Mouse (Mus musculus) midbrain, embryonic 13.5 days (tissue): ENCODE results near the gene Nfe2. TPM values are rescaled to one million over a fixed set of nuclear protein-coding genes. Genes with fewer than 3 reads are reported as not detected.

Experiments
- ATAC-seq: fragments of 200-750 bp; cut with Nextera tagmentation; 2 replicates; pipeline ENCODE4 v1.8.0; 2017; ENCODE audit warnings: mild to moderate bottlenecking, moderate TSS enrichment, moderate library complexity
- H3K27ac ChIP-seq: fragments of 300-500 bp; sonication (generic); 2 replicates; pipeline ENCODE4 v1.5.1; 2015; ENCODE audit warnings: inconsistent platforms, mild to moderate bottlenecking, moderate library complexity
- H3K27me3 ChIP-seq: fragments of 300-500 bp; sonication (generic); 2 replicates; pipeline ENCODE4 v1.6.1; 2015; ENCODE audit warnings: mild to moderate bottlenecking, inconsistent platforms
- H3K36me3 ChIP-seq: fragments of 300-500 bp; sonication (generic); 2 replicates; pipeline ENCODE4 v1.6.1; 2015; ENCODE audit warnings: mild to moderate bottlenecking, inconsistent platforms
- H3K4me1 ChIP-seq: fragments of 300-500 bp; sonication (generic); replicated peaks from 2 replicates; pipeline ENCODE4 v1.6.1; 2015; ENCODE audit warnings: inconsistent platforms
- H3K4me2 ChIP-seq: fragments of 300-500 bp; sonication (generic); replicated peaks from 2 replicates; pipeline ENCODE4 v1.6.1; 2015; ENCODE audit warnings: moderate library complexity, mild to moderate bottlenecking, inconsistent platforms
- H3K4me3 ChIP-seq: fragments of 300-500 bp; sonication (generic); replicated peaks from 2 replicates; pipeline ENCODE4 v1.5.1; 2015; ENCODE audit warnings: mild to moderate bottlenecking, inconsistent platforms
- H3K9ac ChIP-seq: fragments of 300-500 bp; sonication (generic); replicated peaks from 2 replicates; pipeline ENCODE4 v1.6.1; 2015; ENCODE audit warnings: mild to moderate bottlenecking, inconsistent platforms
- H3K9me3 ChIP-seq: fragments of 300-500 bp; sonication (generic); 2 replicates; pipeline ENCODE4 v1.6.1; 2016; ENCODE audit warnings: mild to moderate bottlenecking, inconsistent platforms
- WGBS: fragments of 180-500 bp; shearing (Covaris S2); methylation state at CpG from one replicate; pipeline ENCODE4 v1.1.7; 2015; 5-methylcytosine and 5-hydroxymethylcytosine counted together
- polyA plus RNA-seq: library from polyadenylated mRNA; unstranded; fragments of >200 nt; fragmentation: Nextera tagmentation; extraction: Ambion mirVana; gene quantifications from 2 replicates; pipeline ENCODE4 v1.2.1, GENCODE M21; 2015

Nfe2 gene
- polyA plus RNA-seq, 1 experiment from 2014 or later = 0.82 TPM

DNA sequence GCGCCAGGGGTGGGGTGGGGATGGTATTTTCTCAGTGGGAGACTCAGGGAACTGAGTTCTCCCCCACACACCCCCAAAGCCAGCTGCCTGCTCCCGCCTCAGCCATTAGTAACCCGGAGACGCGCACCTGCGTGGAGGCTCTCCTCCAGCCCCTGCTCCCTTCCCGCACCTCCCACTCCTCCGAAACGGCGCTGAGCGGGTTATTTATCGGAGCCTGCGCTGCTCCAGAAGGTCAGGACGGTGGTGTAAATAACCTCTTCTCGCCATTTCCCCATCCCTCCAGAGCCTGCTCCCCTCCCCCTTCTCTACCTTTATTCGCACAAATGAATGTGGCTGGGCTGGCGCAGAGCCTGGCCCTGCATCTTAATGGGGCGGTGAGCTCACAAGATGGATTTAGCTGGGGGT lies 41.9 kb upstream of the Nfe2 start:
- Histone ChIP-seq H3K36me3 (peaks cover 12% of the 10 kb centered on the region), H3K27ac (peak overlapping the region; percentile 99), H3K27me3 (no peaks in the 10 kb centered on the region), H3K4me3 (peak overlapping the region; percentile 31), H3K4me2 (peak overlapping the region; percentile 58), H3K9ac (peak overlapping the region; percentile 69), H3K4me1 (peaks cover 97% of the 10 kb centered on the region), H3K9me3 (no peaks in the 10 kb centered on the region)
- 3% methylated on average over 18 of the region's 18 CpGs for WGBS
- peak; percentile 74 for ATAC-seq

DNA sequence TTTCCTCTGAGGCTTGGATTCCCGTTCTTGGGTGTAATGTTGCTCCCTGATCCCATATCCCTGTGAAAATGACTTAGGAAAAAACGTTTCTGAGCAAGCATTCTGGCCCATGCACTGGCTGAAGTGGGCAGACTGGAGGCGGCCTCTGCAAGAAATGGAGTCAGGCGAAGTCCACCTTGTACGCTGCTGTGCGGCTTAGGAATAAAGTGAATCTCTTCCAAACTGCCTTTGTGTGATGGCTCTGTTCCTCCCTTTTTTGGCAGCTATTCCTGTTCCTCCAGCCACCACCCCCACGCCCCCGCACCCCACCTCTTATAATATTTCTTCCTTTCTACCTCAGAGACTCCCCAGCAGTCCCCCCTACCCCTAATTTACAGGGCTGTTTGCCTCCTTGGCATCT lies 41.4 kb upstream of the Nfe2 start:
- H3K27ac ChIP-seq = peak overlapping the region; percentile 99
- H3K9me3 ChIP-seq = no peaks in the 10 kb centered on the region
- ATAC-seq = no peak
- H3K9ac ChIP-seq = peak overlapping the region; percentile 69
- peaks cover 96% of the 10 kb centered on the region for H3K4me1 ChIP-seq
- peak overlapping the region; percentile 58 for H3K4me2 ChIP-seq
- no peaks in the 10 kb centered on the region for H3K27me3 ChIP-seq
- H3K36me3 ChIP-seq = peaks cover 12% of the 10 kb centered on the region
- H3K4me3 ChIP-seq = peak overlapping the region; percentile 31
- WGBS = 12% methylated on average over 8 of the region's 8 CpGs

DNA sequence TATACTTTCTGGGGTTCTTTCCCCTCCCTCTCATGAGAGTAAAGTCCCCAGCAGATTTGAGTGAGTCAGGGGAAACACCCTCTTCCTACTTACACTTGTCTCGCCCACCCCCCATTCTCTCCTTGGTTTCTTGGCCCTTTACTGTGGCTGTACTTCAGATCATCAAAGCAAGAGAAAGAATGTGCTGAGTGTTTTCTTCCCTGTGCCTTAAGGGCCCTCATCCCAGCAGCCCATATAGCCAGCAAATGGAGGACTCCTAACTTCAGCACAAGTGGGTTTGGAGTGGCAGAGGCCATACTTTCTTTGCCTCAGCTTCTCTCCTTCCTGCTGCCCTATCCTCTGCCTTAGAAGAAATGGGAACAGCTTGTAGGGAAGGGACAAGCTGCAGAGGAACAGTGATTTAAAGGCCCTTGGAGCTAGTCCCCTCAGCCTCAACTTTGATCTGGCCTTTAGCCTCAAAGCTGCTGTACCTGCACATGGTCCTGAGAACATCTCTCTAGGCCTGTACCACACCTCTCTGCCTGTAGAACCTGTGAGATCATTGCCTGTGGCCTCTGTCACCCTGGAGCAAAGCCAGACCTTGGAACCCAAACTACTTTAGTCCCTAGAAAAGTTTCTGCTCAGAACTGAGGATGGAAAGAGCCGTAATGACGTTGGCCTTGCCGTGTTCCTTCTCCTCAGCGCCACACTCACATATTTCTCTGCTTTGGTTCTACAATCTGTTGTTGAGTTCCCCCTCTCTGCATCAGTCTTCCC lies 40.8 kb upstream of the Nfe2 start:
- Histone ChIP-seq H3K4me3 (peak overlapping the region; percentile 31; the same call in 1 of the 2 replicates), H3K4me1 (peaks cover 92% of the 10 kb centered on the region), H3K27ac (peak overlapping the region; percentile 99), H3K9ac (peak overlapping the region; percentile 69), H3K36me3 (peaks cover 12% of the 10 kb centered on the region), H3K4me2 (peak overlapping the region; percentile 58), H3K9me3 (no peaks in the 10 kb centered on the region), H3K27me3 (no peaks in the 10 kb centered on the region)
- ATAC-seq = no peak
- WGBS = 71% methylated on average over 5 of the region's 5 CpGs

DNA sequence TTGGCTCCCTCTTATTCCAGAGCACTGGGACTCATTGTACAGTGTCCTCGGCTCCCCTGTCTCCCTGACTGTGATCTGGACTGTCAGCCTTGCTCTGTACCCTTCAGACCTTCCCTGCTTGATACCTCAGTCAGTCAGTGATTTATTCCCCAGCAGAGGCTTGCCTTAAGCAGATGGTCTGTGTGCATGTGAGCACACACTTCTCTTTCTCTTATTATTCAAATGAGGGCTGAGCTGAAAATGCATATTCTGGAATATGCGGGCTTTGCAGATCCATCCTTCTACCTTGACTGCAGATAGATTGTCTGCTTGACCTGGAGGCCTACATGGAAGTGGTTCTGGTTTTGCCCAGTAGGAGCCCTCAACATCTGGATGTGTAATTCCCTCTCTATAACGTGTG lies 39.8 kb upstream of the Nfe2 start:
- Histone ChIP-seq H3K4me2 (no peak overlapping the region), H3K27ac (peak overlapping the region; percentile 99), H3K36me3 (peaks cover 22% of the 10 kb centered on the region), H3K4me1 (peaks cover 82% of the 10 kb centered on the region), H3K27me3 (no peaks in the 10 kb centered on the region), H3K9me3 (no peaks in the 10 kb centered on the region), H3K4me3 (no peak overlapping the region), H3K9ac (peak overlapping the region; percentile 43; the same call in 1 of the 2 replicates)
- 43% methylated on average over 3 of the region's 3 CpGs for WGBS
- ATAC-seq = no peak

DNA sequence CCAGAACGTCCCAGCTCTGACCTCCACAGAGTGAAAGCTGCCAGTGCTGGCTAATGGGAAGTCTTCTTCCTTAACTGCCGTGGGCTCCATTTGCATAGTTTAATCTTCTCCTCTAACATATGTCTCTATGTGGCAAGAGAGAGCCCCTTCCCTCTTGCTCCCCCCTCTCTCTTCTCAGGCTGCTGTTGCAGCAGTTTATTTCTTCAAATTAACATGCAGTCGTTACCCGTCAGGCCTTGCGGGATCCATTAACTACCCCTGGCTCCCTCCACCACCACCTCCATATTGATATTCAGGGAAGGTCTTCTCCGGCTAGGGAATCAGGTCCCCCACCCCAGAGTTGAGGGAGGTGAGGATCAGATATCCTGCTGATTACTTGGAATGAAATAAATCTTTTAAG lies 39.1 kb upstream of the Nfe2 start:
- Histone ChIP-seq H3K27me3 (no peaks in the 10 kb centered on the region), H3K4me2 (no peak overlapping the region), H3K9ac (peak overlapping the region; percentile 43; the same call in 1 of the 2 replicates), H3K36me3 (peaks cover 29% of the 10 kb centered on the region), H3K4me1 (peaks cover 75% of the 10 kb centered on the region), H3K4me3 (no peak overlapping the region), H3K9me3 (no peaks in the 10 kb centered on the region), H3K27ac (peak overlapping the region; percentile 99)
- no peak for ATAC-seq
- 38% methylated on average over 6 of the region's 6 CpGs for WGBS

DNA sequence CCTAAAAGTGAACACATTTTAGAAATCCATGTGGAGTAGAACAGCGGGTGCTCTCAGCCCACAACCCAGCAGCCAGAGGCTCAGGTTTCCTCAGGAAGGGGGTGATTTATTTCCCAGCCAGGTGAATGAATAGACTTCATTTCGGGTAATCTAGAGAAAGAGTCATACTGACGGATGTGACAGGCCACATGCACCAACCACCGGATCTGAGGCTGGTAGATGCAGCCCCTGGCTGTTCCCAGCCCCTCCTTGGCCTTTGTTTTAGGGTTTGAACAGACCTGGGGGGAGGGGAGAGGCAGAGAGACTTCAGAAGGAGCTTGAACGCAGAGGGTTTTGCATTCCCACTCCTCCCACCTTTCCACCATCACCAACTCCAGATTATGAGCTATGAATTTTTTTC lies 37.6 kb upstream of the Nfe2 start:
- no peak overlapping the region for H3K4me2 ChIP-seq
- H3K4me1 ChIP-seq = peaks cover 60% of the 10 kb centered on the region
- WGBS = 15% methylated on average over 5 of the region's 5 CpGs
- no peaks in the 10 kb centered on the region for H3K27me3 ChIP-seq
- H3K9me3 ChIP-seq = no peaks in the 10 kb centered on the region
- no peak overlapping the region for H3K4me3 ChIP-seq
- H3K9ac ChIP-seq = peak overlapping the region; percentile 32; the same call in 1 of the 2 replicates
- peak overlapping the region; percentile 99 for H3K27ac ChIP-seq
- peaks cover 44% of the 10 kb centered on the region for H3K36me3 ChIP-seq
- no peak for ATAC-seq

DNA sequence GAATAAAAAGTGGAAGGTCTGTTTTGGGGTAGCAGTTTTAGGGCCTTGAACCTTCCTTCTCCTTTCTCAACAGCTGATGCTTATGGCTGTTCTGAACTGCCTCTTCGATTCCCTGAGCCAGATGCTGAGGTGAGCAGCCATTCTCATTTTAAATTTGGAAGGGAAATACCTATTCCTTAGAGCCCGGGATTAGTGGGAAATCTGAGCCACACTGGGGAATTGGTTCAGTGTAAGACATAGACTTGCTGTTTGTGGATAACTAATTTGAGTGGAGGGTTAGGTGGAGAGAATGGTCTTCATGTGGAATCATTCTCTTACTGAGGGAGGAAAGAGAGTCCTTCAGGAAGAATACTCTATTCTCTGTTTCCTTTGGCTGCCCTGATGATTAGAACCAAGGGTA lies 36.4 kb upstream of the Nfe2 start:
- Histone ChIP-seq H3K4me3 (no peak overlapping the region), H3K4me2 (no peak overlapping the region), H3K36me3 (peaks cover 52% of the 10 kb centered on the region), H3K4me1 (peaks cover 53% of the 10 kb centered on the region), H3K9me3 (no peaks in the 10 kb centered on the region), H3K9ac (no peak overlapping the region), H3K27me3 (no peaks in the 10 kb centered on the region), H3K27ac (no peak overlapping the region)
- ATAC-seq = no peak
- 74% methylated on average over 2 of the region's 2 CpGs for WGBS

DNA sequence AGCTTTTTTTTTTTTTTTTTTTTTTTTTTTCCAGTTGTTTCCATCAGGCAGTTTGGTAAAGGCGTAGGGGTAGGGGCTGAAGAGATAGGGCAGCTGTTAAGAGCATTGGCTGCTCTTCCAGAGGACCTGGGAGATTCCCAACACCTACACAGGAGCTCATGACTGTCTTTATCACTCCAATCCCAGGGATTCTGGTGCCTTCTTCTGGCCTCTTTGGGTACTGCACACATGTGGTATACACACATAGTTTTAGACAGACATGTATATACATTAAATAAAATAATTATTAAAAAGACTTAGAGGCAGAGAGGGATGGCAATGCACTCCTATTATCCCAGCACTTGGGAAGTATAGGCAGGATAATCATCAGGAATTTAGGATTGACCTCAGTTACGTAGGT lies 35.2 kb upstream of the Nfe2 start:
- 98% methylated on average over 2 of the region's 2 CpGs for WGBS
- Histone ChIP-seq H3K4me1 (peaks cover 47% of the 10 kb centered on the region), H3K36me3 (peaks cover 52% of the 10 kb centered on the region), H3K9me3 (no peaks in the 10 kb centered on the region), H3K9ac (no peak overlapping the region), H3K4me2 (no peak overlapping the region), H3K27ac (no peak overlapping the region), H3K27me3 (no peaks in the 10 kb centered on the region), H3K4me3 (no peak overlapping the region)
- no peak for ATAC-seq

DNA sequence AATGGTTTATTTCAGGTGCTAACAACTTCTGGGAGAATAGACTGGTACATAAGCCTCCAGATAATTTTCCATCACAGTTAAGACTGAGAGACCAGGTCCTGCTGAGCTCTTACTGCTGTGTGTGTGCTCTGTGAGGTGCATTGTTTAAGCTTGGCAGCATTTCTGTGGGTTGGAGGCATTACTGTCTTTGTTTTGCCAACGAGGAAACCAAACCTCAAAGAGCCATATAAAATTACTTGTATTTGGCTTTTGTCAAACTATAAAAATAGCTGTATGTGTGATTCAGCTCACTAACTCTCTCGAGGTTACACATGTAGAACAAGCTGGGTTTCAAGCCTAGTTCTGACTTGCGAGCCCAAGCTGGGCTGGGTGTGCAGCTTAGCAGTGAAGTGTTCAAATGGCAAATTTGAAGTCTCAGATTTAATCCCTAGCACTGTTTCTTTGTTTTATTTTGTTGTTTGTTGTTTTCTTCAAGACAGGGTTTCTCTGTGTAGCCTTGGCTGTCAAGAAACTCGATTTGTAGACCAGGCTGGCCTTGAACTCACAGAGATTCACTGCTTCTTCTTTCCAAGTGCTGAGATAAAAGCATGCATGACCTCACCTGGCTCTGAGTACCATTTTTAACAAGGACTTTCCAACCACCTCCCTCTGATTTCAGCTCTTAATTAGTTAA lies 34.6 kb upstream of the Nfe2 start:
- no peaks in the 10 kb centered on the region for H3K9me3 ChIP-seq
- no peaks in the 10 kb centered on the region for H3K27me3 ChIP-seq
- no peak overlapping the region for H3K9ac ChIP-seq
- H3K36me3 ChIP-seq = peaks cover 50% of the 10 kb centered on the region
- ATAC-seq = no peak
- H3K4me2 ChIP-seq = no peak overlapping the region
- peaks cover 42% of the 10 kb centered on the region for H3K4me1 ChIP-seq
- 90% methylated on average over 4 of the region's 4 CpGs for WGBS
- no peak overlapping the region for H3K27ac ChIP-seq
- H3K4me3 ChIP-seq = no peak overlapping the region

DNA sequence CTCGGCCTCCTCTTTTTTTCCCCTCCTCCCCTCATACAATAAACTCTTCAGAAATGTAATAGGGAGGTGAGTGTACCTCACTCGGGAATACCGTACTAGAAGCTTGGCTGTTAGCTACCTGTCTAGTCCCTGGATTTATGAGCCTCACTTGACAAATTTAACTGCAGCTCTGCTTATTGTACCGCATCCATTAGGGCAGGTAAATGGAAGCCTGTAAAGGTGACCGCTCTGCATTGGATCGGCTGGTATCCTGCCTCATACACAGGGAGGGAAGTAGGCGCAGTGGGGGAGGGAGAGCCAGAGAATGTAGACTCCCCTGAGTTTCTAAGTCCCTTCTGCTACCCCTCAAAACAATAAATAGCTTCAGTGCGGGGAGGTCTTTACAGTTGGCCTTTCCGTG lies 32.6 kb upstream of the Nfe2 start:
- H3K4me3 ChIP-seq = no peak overlapping the region
- H3K9ac ChIP-seq = no peak overlapping the region
- peaks cover 53% of the 10 kb centered on the region for H3K36me3 ChIP-seq
- no peak overlapping the region for H3K27ac ChIP-seq
- no peaks in the 10 kb centered on the region for H3K9me3 ChIP-seq
- H3K27me3 ChIP-seq = no peaks in the 10 kb centered on the region
- WGBS = 94% methylated on average over 9 of the region's 9 CpGs
- H3K4me1 ChIP-seq = peaks cover 22% of the 10 kb centered on the region
- no peak overlapping the region for H3K4me2 ChIP-seq
- ATAC-seq = no peak

DNA sequence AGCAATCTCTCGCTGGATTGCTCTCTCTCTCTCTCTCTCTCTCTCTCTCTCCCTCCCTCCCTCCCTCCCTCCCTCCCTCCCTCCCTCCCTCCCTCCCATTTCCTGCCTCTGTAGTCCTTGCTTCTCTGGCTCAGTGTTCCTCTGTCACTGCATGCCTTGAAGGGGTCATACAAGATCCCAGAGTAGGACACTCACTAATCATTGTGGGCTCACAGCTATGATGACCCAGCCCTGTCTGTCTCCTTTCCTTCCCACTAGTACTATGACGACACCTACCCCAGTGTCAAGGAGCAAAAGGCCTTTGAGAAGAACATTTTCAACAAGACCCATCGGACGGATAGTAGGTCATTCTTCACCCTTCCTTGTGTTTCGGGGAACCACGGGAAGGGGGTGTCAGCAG lies 32.2 kb upstream of the Nfe2 start:
- 97% methylated on average over 5 of the region's 6 CpGs for WGBS
- no peak for ATAC-seq
- peaks cover 53% of the 10 kb centered on the region for H3K36me3 ChIP-seq
- H3K9me3 ChIP-seq = no peaks in the 10 kb centered on the region
- H3K4me2 ChIP-seq = no peak overlapping the region
- H3K4me3 ChIP-seq = no peak overlapping the region
- H3K27ac ChIP-seq = no peak overlapping the region
- H3K4me1 ChIP-seq = peaks cover 22% of the 10 kb centered on the region
- no peak overlapping the region for H3K9ac ChIP-seq
- H3K27me3 ChIP-seq = no peaks in the 10 kb centered on the region

DNA sequence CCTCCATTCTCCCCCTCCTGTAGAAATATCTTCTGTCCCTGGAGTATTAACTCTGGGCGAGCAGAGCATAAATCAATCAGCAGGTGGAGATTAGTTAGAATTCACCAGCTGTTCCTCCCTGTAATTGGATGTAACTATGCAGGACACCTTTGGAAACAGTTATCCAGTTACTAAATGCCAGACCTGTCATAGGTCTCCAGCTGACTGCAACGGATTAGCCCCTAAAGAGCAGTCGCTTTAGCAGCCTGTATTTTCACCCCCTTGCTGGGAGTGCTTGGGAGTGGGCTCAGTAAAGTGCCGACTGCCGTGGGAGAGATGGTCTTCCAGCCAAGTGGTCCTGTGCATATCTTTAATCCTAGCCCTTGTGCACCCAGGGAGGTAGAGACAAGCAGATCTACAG lies 31.4 kb upstream of the Nfe2 start:
- Histone ChIP-seq H3K27ac (peak overlapping the region; percentile 31), H3K27me3 (no peaks in the 10 kb centered on the region), H3K4me3 (no peak overlapping the region), H3K4me2 (no peak overlapping the region), H3K36me3 (peaks cover 53% of the 10 kb centered on the region), H3K9me3 (no peaks in the 10 kb centered on the region), H3K9ac (peak overlapping the region; percentile 1; the same call in 1 of the 2 replicates), H3K4me1 (peaks cover 25% of the 10 kb centered on the region)
- 0 out of 2 replicates have a peak, but pooled peaks have one; percentile 14 for ATAC-seq
- 34% methylated on average over 5 of the region's 5 CpGs for WGBS
